In genomic region chr3:90664219-90664618, GRCm38 (mm10) we compare ENCODE assay signal across 13 mouse cellular contexts. TPM values are rescaled to one million over a fixed set of nuclear protein-coding genes. Genes with fewer than 3 reads are reported as not detected.
DNase-seq lines count a peak whose midpoint lies in the region; ATAC-seq and TF ChIP-seq lines count a peak whose summit lies in the region.
"Had no signal": no experiment of that assay in that cellular context is flagged by ENCODE, and none has a peak within 500 bp of the region (broad histone marks: within the 10 kb centered on the region; RNA-seq: fewer than 3 reads in every experiment).

No protein-coding gene starts in this region.

- no peak for ATAC-seq in limb, embryonic 14.5 days (ENCODE audit: low FRiP score, low read depth)
- no peak for ATAC-seq in activated CD4-positive, CD25-positive, alpha-beta regulatory T cell, adult 4 months

- peak; percentile 49 for DNase-seq in embryo, embryonic 10 days (ENCODE audit: low spot score)
- no peak for DNase-seq in embryo, embryonic 9.5 days (ENCODE audit: extremely low spot score)
- DNase-seq in limb, embryonic 14.5 days (ENCODE audit: low spot score): peak; percentile 51
- DNase-seq in limb, embryonic 10.5 days (ENCODE audit: low spot score): no peak
- peak; percentile 14 to 30 for DNase-seq in adrenal gland, postnatal 36 days
- DNase-seq in retina, embryonic 14.5 days (ENCODE audit: low spot score): peak; percentile 50
- DNase-seq in thymus, postnatal 10 days (ENCODE audit: low spot score in 2 of 2): no peak
- DNase-seq: layer of hippocampus, adult 9-11 months; thymus, postnatal 4 days had no signal

- no peak for TF ChIP-seq POLR2A in limb, embryonic 14.5 days (IDR thresholded peaks at IDR 0.05; ENCODE audit: borderline replicate concordance, extremely low read depth, insufficient read depth, insufficient read length)

- 88% methylated on average over 2 of the region's 2 CpGs for WGBS in limb, embryonic 14.5 days
- 79% methylated on average over 2 of the region's 2 CpGs for WGBS in limb, embryonic 10.5 days

- no peaks in the 10 kb centered on the region for H3K27me3 ChIP-seq in limb, embryonic 14.5 days (ENCODE audit: control insufficient read depth, insufficient read depth, low read length)
- no peaks in the 10 kb centered on the region for H3K27me3 ChIP-seq in limb, embryonic 10.5 days (ENCODE audit: low read depth, poor library complexity, severe bottlenecking)
- H3K27me3 ChIP-seq: embryonic facial prominence, embryonic 12.5 days had no signal

- H3K4me2 ChIP-seq in limb, embryonic 14.5 days (replicated peaks; ENCODE audit: low read depth, low read length, severe bottlenecking): no peak overlapping the region
- H3K4me2 ChIP-seq: embryonic facial prominence, embryonic 12.5 days; heart, embryonic 12.5 days had no signal

- no peaks in the 10 kb centered on the region for H3K4me1 ChIP-seq in limb, embryonic 14.5 days (ENCODE audit: control insufficient read depth, insufficient read depth, low read length)
- H3K4me1 ChIP-seq in limb, embryonic 10.5 days: no peaks in the 10 kb centered on the region
- H3K4me1 ChIP-seq: embryonic facial prominence, embryonic 12.5 days; heart, embryonic 12.5 days; midbrain, embryonic 10.5 days had no signal

- H3K27ac ChIP-seq in limb, embryonic 14.5 days (replicated peaks; ENCODE audit: low read depth, low read length): no peak overlapping the region
- no peak overlapping the region for H3K27ac ChIP-seq in limb, embryonic 10.5 days
- H3K27ac ChIP-seq: embryonic facial prominence, embryonic 12.5 days; midbrain, embryonic 10.5 days had no signal

- no peak overlapping the region for H3K9ac ChIP-seq in limb, embryonic 14.5 days (ENCODE audit: low read depth, low read length, severe bottlenecking)
- H3K9ac ChIP-seq: embryonic facial prominence, embryonic 12.5 days; heart, embryonic 12.5 days had no signal

- no peaks in the 10 kb centered on the region for H3K36me3 ChIP-seq in limb, embryonic 14.5 days (ENCODE audit: control insufficient read depth, insufficient read depth, low read length)
- no peaks in the 10 kb centered on the region for H3K36me3 ChIP-seq in limb, embryonic 10.5 days
- H3K36me3 ChIP-seq: embryonic facial prominence, embryonic 12.5 days; heart, embryonic 12.5 days; midbrain, embryonic 10.5 days had no signal

- H3K9me3 ChIP-seq in limb, embryonic 14.5 days (ENCODE audit: control insufficient read depth, low read length): no peaks in the 10 kb centered on the region
- no peaks in the 10 kb centered on the region for H3K9me3 ChIP-seq in limb, embryonic 10.5 days (replicated peaks)
- H3K9me3 ChIP-seq: embryonic facial prominence, embryonic 12.5 days; heart, embryonic 12.5 days; midbrain, embryonic 10.5 days had no signal

- no peak overlapping the region for H3K4me3 ChIP-seq in limb, embryonic 14.5 days (replicated peaks; ENCODE audit: low read length)
- H3K4me3 ChIP-seq in limb, embryonic 10.5 days: no peak overlapping the region
- H3K4me3 ChIP-seq: embryonic facial prominence, embryonic 12.5 days; heart, embryonic 12.5 days; midbrain, embryonic 10.5 days had no signal

RNA-seq across cellular contexts. Expression of gene S100a8, which starts 4.6 kb away (rescaled TPM):
- polyA plus RNA-seq in limb, embryonic 14.5 days (2012; rRNA removed): 10.2 and 20.4 TPM in 2 replicates
- 8.4 and 34.9 TPM in 2 replicates for polyA plus RNA-seq in limb, embryonic 14.5 days (2014; fragmentation: Nextera tagmentation; extraction: Ambion mirVana)
- 1.2 TPM in 1 of 2 replicates, not detected in the other for polyA plus RNA-seq in limb, embryonic 10.5 days (2016; fragmentation: Nextera tagmentation; extraction: Ambion mirVana)
- 1 to 10 TPM in 1 of 2 experiments, not detected in 1; 2.2 TPM for total RNA-seq in adrenal gland, postnatal 36 days (2021)
- polyA plus RNA-seq in activated CD4-positive, CD25-positive, alpha-beta regulatory T cell, adult 4 months (2017; shearing (Covaris generic)): 1 to 10 TPM in 1 of 2 experiments, not detected in 1; 1.8 TPM
- polyA plus RNA-seq: midbrain, embryonic 10.5 days had no signal

RNA-seq across cellular contexts. Expression of gene S100a7a, which starts 10.4 kb away (rescaled TPM):
- 0.98 and 1.0 TPM in 2 replicates for polyA plus RNA-seq in limb, embryonic 14.5 days (2012; rRNA removed)
- polyA plus RNA-seq in limb, embryonic 14.5 days (2014; fragmentation: Nextera tagmentation; extraction: Ambion mirVana): 0.21 and 0.43 TPM in 2 replicates
- not detected in 2 replicates for polyA plus RNA-seq in limb, embryonic 10.5 days (2016; fragmentation: Nextera tagmentation; extraction: Ambion mirVana)
- under 1 TPM in 1 of 2 experiments, not detected in 1; 0.33 TPM for total RNA-seq in adrenal gland, postnatal 36 days (2021)
- polyA plus RNA-seq in activated CD4-positive, CD25-positive, alpha-beta regulatory T cell, adult 4 months (2017; shearing (Covaris generic)): not detected

RNA-seq across cellular contexts. Expression of gene S100a9, which starts 31.3 kb away (rescaled TPM):
- polyA plus RNA-seq in limb, embryonic 14.5 days (2012; rRNA removed): 14.2 and 15.8 TPM in 2 replicates
- 9.7 and 29.8 TPM in 2 replicates for polyA plus RNA-seq in limb, embryonic 14.5 days (2014; fragmentation: Nextera tagmentation; extraction: Ambion mirVana)
- 0.73 TPM in 1 of 2 replicates, not detected in the other for polyA plus RNA-seq in limb, embryonic 10.5 days (2016; fragmentation: Nextera tagmentation; extraction: Ambion mirVana)
- total RNA-seq in adrenal gland, postnatal 36 days (2021): 1 to 10 TPM in 1 of 2 experiments, not detected in 1; 1.8 TPM
- polyA plus RNA-seq in activated CD4-positive, CD25-positive, alpha-beta regulatory T cell, adult 4 months (2017; shearing (Covaris generic)): 1 to 10 TPM in 1 of 2 experiments, not detected in 1; 1.3 TPM
- polyA plus RNA-seq: midbrain, embryonic 10.5 days had no signal

RNA-seq across cellular contexts. Expression of gene S100a6, which starts 51.5 kb away (rescaled TPM):
- 92.4 and 108 TPM in 2 replicates for polyA plus RNA-seq in limb, embryonic 14.5 days (2012; rRNA removed)
- 203 and 233 TPM in 2 replicates for polyA plus RNA-seq in limb, embryonic 14.5 days (2014; fragmentation: Nextera tagmentation; extraction: Ambion mirVana)
- polyA plus RNA-seq in limb, embryonic 10.5 days (2016; fragmentation: Nextera tagmentation; extraction: Ambion mirVana): 11.4 and 11.6 TPM in 2 replicates
- total RNA-seq in adrenal gland, postnatal 36 days (2021): 10 to 100 TPM; 42.5 to 68.0 TPM
- 100 to 1,000 TPM; 548 to 785 TPM for polyA plus RNA-seq in activated CD4-positive, CD25-positive, alpha-beta regulatory T cell, adult 4 months (2017; shearing (Covaris generic))

RNA-seq across cellular contexts. Expression of gene S100a5, which starts 55.9 kb away (rescaled TPM):
- not detected in 2 replicates for polyA plus RNA-seq in limb, embryonic 14.5 days (2012; rRNA removed)
- polyA plus RNA-seq in limb, embryonic 14.5 days (2014; fragmentation: Nextera tagmentation; extraction: Ambion mirVana): not detected in 2 replicates
- polyA plus RNA-seq in limb, embryonic 10.5 days (2016; fragmentation: Nextera tagmentation; extraction: Ambion mirVana): not detected in 2 replicates
- total RNA-seq in adrenal gland, postnatal 36 days (2021): not detected
- polyA plus RNA-seq in activated CD4-positive, CD25-positive, alpha-beta regulatory T cell, adult 4 months (2017; shearing (Covaris generic)): not detected
- polyA plus RNA-seq: heart, embryonic 12.5 days; midbrain, embryonic 10.5 days had no signal

Comparison
In these comparisons a context has a peak if more than half of its experiments do, and no peak if none do; other contexts are left out.
1. DNase-seq: peak in embryo, embryonic 10 days (single experiment), limb, embryonic 14.5 days (single experiment), adrenal gland, postnatal 36 days (2 of 2) and retina, embryonic 14.5 days (single experiment); none in embryo, embryonic 9.5 days (single experiment), limb, embryonic 10.5 days (single experiment) and thymus, postnatal 10 days (0 of 2).